Mouse (Mus musculus) olfactory bulb, adult 2 months (tissue): ENCODE measurements around the gene Cldn14. TPM values are rescaled to one million over a fixed set of nuclear protein-coding genes. Genes with fewer than 3 reads are reported as not detected.
"Not testable (repeated sequence)": the region's sequence is repeated elsewhere in the genome, so short reads cannot be mapped to it uniquely, and the experiment has no call there.

Experiments
- H3K27ac ChIP-seq: fragments of 200-500 bp; 2 replicates; pipeline ENCODE4 v1.5.1; 2012; ENCODE audit warnings: low read depth, low read length; ENCODE audit not compliant: insufficient read depth
- H3K4me1 ChIP-seq: fragments of 200-500 bp; 2 replicates; pipeline ENCODE4 v1.6.1; 2012; ENCODE audit warnings: low read length; ENCODE audit not compliant: control insufficient read depth, insufficient read depth
- H3K4me3 ChIP-seq: fragments of 200-500 bp; 2 replicates; pipeline ENCODE4 v1.5.1; 2012; ENCODE audit warnings: mild to moderate bottlenecking, low read depth, low read length, moderate library complexity; ENCODE audit not compliant: insufficient read depth
- CTCF ChIP-seq: fragments of 200-500 bp; IDR thresholded peaks from 2 replicates; pipeline ENCODE4 v1.5.1; 2012; ENCODE audit warnings: low read depth, mild to moderate bottlenecking, low read length, moderate library complexity; ENCODE audit not compliant: insufficient read depth
- POLR2A ChIP-seq: fragments of 200-500 bp; IDR thresholded peaks from 2 replicates; pipeline ENCODE4 v1.6.1; 2012; ENCODE audit warnings: mild to moderate bottlenecking, low read depth, low read length, moderate library complexity; ENCODE audit not compliant: insufficient read depth
- WGBS: fragments of 180-500 bp; shearing (Covaris S2); methylation state at CpG from one replicate; pipeline ENCODE4 v1.1.7; 2018; 5-methylcytosine and 5-hydroxymethylcytosine counted together
- polyA plus RNA-seq: library from polyadenylated mRNA; stranded (reverse); fragments of >200 nt; gene quantifications from 2 replicates; pipeline ENCODE4 v1.2.4, GENCODE M21; 2012; ENCODE audit warnings: low replicate concordance; ENCODE audit not compliant: missing spikeins, insufficient read depth, insufficient read length

The Cldn14 gene
- polyA plus RNA-seq, 1 experiment: not detected

- H3K4me1 ChIP-seq: peaks cover 10% of the 10 kb centered on the region
- TF ChIP-seq POLR2A: no peak
Observed at GRCm38 (mm10) chr16:93981190-93981841, 27.3 kb downstream of the Cldn14 start.

GRCm38 (mm10) chr16:93980338-93980737 is 28.3 kb downstream of the Cldn14 start:
- WGBS: 95% methylated on average over 3 of the region's 3 CpGs
- H3K4me1 ChIP-seq: peaks cover 10% of the 10 kb centered on the region
- not testable (repeated sequence) for H3K4me3 ChIP-seq, H3K27ac ChIP-seq

More at GRCm38 (mm10) chr16:93981190-93981841, 27.3 kb downstream of the Cldn14 start:
- Histone ChIP-seq H3K4me3 (no peak overlapping the region), H3K27ac (no peak overlapping the region)
- 54% methylated on average over 15 of the region's 15 CpGs for WGBS

- TF ChIP-seq CTCF: no peak
- TF ChIP-seq POLR2A: no peak
- Histone ChIP-seq H3K27ac (no peak overlapping the region), H3K4me1 (peaks cover 10% of the 10 kb centered on the region), H3K4me3 (no peak overlapping the region)
- 95% methylated on average over 2 of the region's 2 CpGs for WGBS
Observed at GRCm38 (mm10) chr16:93979316-93979715, 29.3 kb downstream of the Cldn14 start.

- 92% methylated on average over 6 of the region's 6 CpGs for WGBS
- peaks cover 10% of the 10 kb centered on the region for H3K4me1 ChIP-seq
Observed at GRCm38 (mm10) chr16:93977587-93977986, 31.1 kb downstream of the Cldn14 start.

GRCm38 (mm10) chr16:93976907-93977306 is 31.7 kb downstream of the Cldn14 start:
- peaks cover 10% of the 10 kb centered on the region for H3K4me1 ChIP-seq
- H3K4me3 ChIP-seq: no peak overlapping the region
- TF ChIP-seq POLR2A (no peak), CTCF (no peak)
- no peak overlapping the region for H3K27ac ChIP-seq
- WGBS: 62% methylated on average over 3 of the region's 3 CpGs

More at GRCm38 (mm10) chr16:93977587-93977986, 31.1 kb downstream of the Cldn14 start:
- TF ChIP-seq CTCF (no peak), POLR2A (no peak)
- H3K27ac ChIP-seq: no peak overlapping the region
- no peak overlapping the region for H3K4me3 ChIP-seq

- H3K27ac ChIP-seq: no peak overlapping the region
- 89% methylated on average over 12 of the region's 12 CpGs for WGBS
- no peak for TF ChIP-seq POLR2A
- no peak for TF ChIP-seq CTCF
Observed at GRCm38 (mm10) chr16:93975430-93975829, 33.2 kb downstream of the Cldn14 start.

GRCm38 (mm10) chr16:93974278-93974677 is 34.4 kb downstream of the Cldn14 start:
- WGBS: 81% methylated on average over 8 of the region's 8 CpGs
- H3K27ac ChIP-seq: no peak overlapping the region
- TF ChIP-seq CTCF (no peak), POLR2A (no peak)
- H3K4me1 ChIP-seq: no peaks in the 10 kb centered on the region
- no peak overlapping the region for H3K4me3 ChIP-seq

More at GRCm38 (mm10) chr16:93975430-93975829, 33.2 kb downstream of the Cldn14 start:
- Histone ChIP-seq H3K4me1 (no peaks in the 10 kb centered on the region), H3K4me3 (no peak overlapping the region)

- Histone ChIP-seq H3K4me3 (no peak overlapping the region), H3K4me1 (no peaks in the 10 kb centered on the region), H3K27ac (no peak overlapping the region)
- 58% methylated on average over 5 of the region's 5 CpGs for WGBS
- no peak for TF ChIP-seq POLR2A
- no peak for TF ChIP-seq CTCF
Observed at GRCm38 (mm10) chr16:93973554-93973953, 35.1 kb downstream of the Cldn14 start.

GRCm38 (mm10) chr16:93973123-93973522 is 35.5 kb downstream of the Cldn14 start:
- Histone ChIP-seq H3K4me1 (no peaks in the 10 kb centered on the region), H3K4me3 (no peak overlapping the region), H3K27ac (no peak overlapping the region)
- TF ChIP-seq CTCF: no peak
- no peak for TF ChIP-seq POLR2A
- WGBS: 38% methylated on average over 10 of the region's 10 CpGs

GRCm38 (mm10) chr16:93971046-93971445 is 37.6 kb downstream of the Cldn14 start:
- Histone ChIP-seq H3K4me3 (no peak overlapping the region), H3K4me1 (no peaks in the 10 kb centered on the region), H3K27ac (no peak overlapping the region)
- 66% methylated on average over 11 of the region's 11 CpGs for WGBS
- TF ChIP-seq POLR2A (no peak), CTCF (no peak)
